Mouse (Mus musculus) thymus, postnatal 0 days (tissue): ENCODE results near the gene Ralgapa2. TPM values are rescaled to one million over a fixed set of nuclear protein-coding genes. Genes with fewer than 3 reads are reported as not detected.

ENCODE experiments used
- DNase-seq: peaks from one replicate; pipeline ENCODE4 v3.0.0-alpha.2; 2015; ENCODE audit warnings: low spot score
- polyA plus RNA-seq: library from polyadenylated mRNA; unstranded; fragments of >200 nt; fragmentation: Nextera tagmentation; extraction: Ambion mirVana; gene quantifications from 2 replicates; pipeline ENCODE4 v1.2.1, GENCODE M21; 2015

Ralgapa2 gene
- polyA plus RNA-seq, 1 experiment from 2014 or later: 5.1 TPM

GRCm38 (mm10) chr2:146443291-146443875 lies 68.8 kb downstream of the Ralgapa2 start:
- no peak for DNase-seq

- DNase-seq: no peak
Measured at GRCm38 (mm10) chr2:146441711-146442110, 70.4 kb downstream of the Ralgapa2 start.

- DNase-seq: no peak
Measured at GRCm38 (mm10) chr2:146428751-146429150, 83.4 kb downstream of the Ralgapa2 start.

- DNase-seq: no peak
Measured at GRCm38 (mm10) chr2:146427380-146427779, 84.8 kb downstream of the Ralgapa2 start.

- no peak for DNase-seq
Measured at GRCm38 (mm10) chr2:146426321-146426720, 85.8 kb downstream of the Ralgapa2 start.

GRCm38 (mm10) chr2:146425235-146425634 lies 86.9 kb downstream of the Ralgapa2 start:
- DNase-seq: no peak

- DNase-seq: no peak
Measured at GRCm38 (mm10) chr2:146423710-146424301, 88.3 kb downstream of the Ralgapa2 start.

- no peak for DNase-seq
Measured at GRCm38 (mm10) chr2:146423032-146423691, 89.0 kb downstream of the Ralgapa2 start.

- no peak for DNase-seq
Measured at GRCm38 (mm10) chr2:146416283-146416682, 95.9 kb downstream of the Ralgapa2 start.

GRCm38 (mm10) chr2:146414484-146415291 lies 97.5 kb downstream of the Ralgapa2 start:
- DNase-seq: peak; percentile 39

GRCm38 (mm10) chr2:146412733-146413132 lies 99.4 kb downstream of the Ralgapa2 start:
- DNase-seq: no peak

- DNase-seq: no peak
Measured at GRCm38 (mm10) chr2:146411904-146412303, 100.2 kb downstream of the Ralgapa2 start.

GRCm38 (mm10) chr2:146407078-146407477 lies 105.1 kb downstream of the Ralgapa2 start:
- DNase-seq: no peak

- no peak for DNase-seq
Measured at GRCm38 (mm10) chr2:146401588-146401987, 110.6 kb downstream of the Ralgapa2 start.

- DNase-seq: no peak
Measured at GRCm38 (mm10) chr2:146400738-146401137, 111.4 kb downstream of the Ralgapa2 start.

GRCm38 (mm10) chr2:146398211-146398865 lies 113.8 kb downstream of the Ralgapa2 start:
- DNase-seq: no peak

GRCm38 (mm10) chr2:146387211-146387610 lies 124.9 kb downstream of the Ralgapa2 start:
- no peak for DNase-seq

- DNase-seq: no peak
Measured at GRCm38 (mm10) chr2:146384582-146384981, 127.6 kb downstream of the Ralgapa2 start.

- no peak for DNase-seq
Measured at GRCm38 (mm10) chr2:146376293-146376692, 135.9 kb downstream of the Ralgapa2 start.

GRCm38 (mm10) chr2:146366098-146366497 lies 146.0 kb downstream of the Ralgapa2 start:
- no peak for DNase-seq

- no peak for DNase-seq
Measured at GRCm38 (mm10) chr2:146365368-146365983, 146.7 kb downstream of the Ralgapa2 start.
